Mouse (Mus musculus) midbrain, postnatal 0 days (tissue): Measurements from ENCODE around the gene Gpr108. TPM values are rescaled to one million over a fixed set of nuclear protein-coding genes. Genes with fewer than 3 reads are reported as not detected.

Source experiments
- ATAC-seq: fragments of 200-750 bp; cut with Nextera tagmentation; 2 replicates; pipeline ENCODE4 v1.8.0; 2017; ENCODE audit warnings: moderate number of reproducible peaks, mild to moderate bottlenecking, moderate TSS enrichment, moderate library complexity; ENCODE audit not compliant: low FRiP score
- DNase-seq: peaks from one replicate; pipeline ENCODE4 v3.0.0-alpha.2; 2015; ENCODE audit warnings: low spot score
- H3K27ac ChIP-seq: fragments of 300-500 bp; sonication (generic); 2 replicates; pipeline ENCODE4 v1.5.1; 2014; ENCODE audit warnings: low read depth, mild to moderate bottlenecking, low read length, mixed read lengths
- H3K27me3 ChIP-seq: fragments of 300-500 bp; sonication (generic); 2 replicates; pipeline ENCODE4 v1.6.1; 2014; ENCODE audit warnings: low read length, control low read depth, mixed read lengths; ENCODE audit not compliant: insufficient read depth
- H3K36me3 ChIP-seq: fragments of 300-500 bp; sonication (generic); 2 replicates; pipeline ENCODE4 v1.6.1; 2014; ENCODE audit warnings: low read length, control low read depth, mixed read lengths; ENCODE audit not compliant: insufficient read depth
- H3K4me1 ChIP-seq: fragments of 300-500 bp; sonication (generic); 2 replicates; pipeline ENCODE4 v1.6.1; 2014; ENCODE audit warnings: mild to moderate bottlenecking, control low read depth, antibody characterized with exemption, low read length, mixed read lengths; ENCODE audit not compliant: insufficient read depth
- H3K4me2 ChIP-seq: fragments of 300-500 bp; sonication (generic); 2 replicates; pipeline ENCODE4 v1.6.1; 2014; ENCODE audit warnings: low read depth, mild to moderate bottlenecking, low read length, mixed read lengths; ENCODE audit not compliant: poor library complexity, severe bottlenecking
- H3K4me3 ChIP-seq: fragments of 300-500 bp; sonication (generic); 2 replicates; pipeline ENCODE4 v1.5.1; 2014; ENCODE audit warnings: low read depth, mild to moderate bottlenecking, low read length, moderate library complexity
- H3K9ac ChIP-seq: fragments of 300-500 bp; sonication (generic); replicated peaks from 2 replicates; pipeline ENCODE4 v1.6.1; 2014; ENCODE audit warnings: mild to moderate bottlenecking, low read length, moderate library complexity, mixed read lengths; ENCODE audit not compliant: poor library complexity, severe bottlenecking
- H3K9me3 ChIP-seq: fragments of 300-500 bp; sonication (generic); 2 replicates; pipeline ENCODE4 v1.6.1; 2016; ENCODE audit warnings: low read length, control low read depth
- CTCF ChIP-seq: IDR thresholded peaks from 2 replicates; pipeline ENCODE4 v1.5.1; 2016; ENCODE audit warnings: antibody characterized with exemption, mild to moderate bottlenecking
- WGBS: fragments of 180-500 bp; shearing (Covaris S2); extraction: QIAGEN DNeasy Blood & Tissue Kit; methylation state at CpG from one replicate; pipeline ENCODE4 v1.1.7; 2014; 5-methylcytosine and 5-hydroxymethylcytosine counted together
- polyA plus RNA-seq: library from polyadenylated mRNA; unstranded; fragments of >200 nt; fragmentation: Nextera tagmentation; extraction: Ambion mirVana; gene quantifications from 2 replicates; pipeline ENCODE4 v1.2.1, GENCODE M21; 2015
- total RNA-seq: library from RNA; depleted of rRNA; stranded (reverse); fragments of >200 nt; gene quantifications from 2 replicates; pipeline ENCODE4 v1.2.3, GENCODE M21; 2014

Gpr108 gene
- total and polyA plus RNA-seq, 2 experiments from 2014 or later = 19.2 to 23.1 TPM

GRCm38 (mm10) chr17:57253306-57253705 is 5.1 kb upstream of the Gpr108 start:
- Histone ChIP-seq H3K4me3 (no peak overlapping the region), H3K4me1 (peaks cover 10% of the 10 kb centered on the region; the same call in 1 of the 2 replicates), H3K9ac (no peak overlapping the region), H3K9me3 (no peaks in the 10 kb centered on the region), H3K36me3 (no peaks in the 10 kb centered on the region), H3K4me2 (no peak overlapping the region), H3K27ac (no peak overlapping the region), H3K27me3 (peaks cover 8% of the 10 kb centered on the region; the same call in 1 of the 2 replicates)
- TF ChIP-seq CTCF = no peak
- WGBS = 83% methylated on average over 6 of the region's 6 CpGs
- ATAC-seq = no peak
- no peak for DNase-seq

- no peaks in the 10 kb centered on the region for H3K9me3 ChIP-seq
- H3K27me3 ChIP-seq = peaks cover 8% of the 10 kb centered on the region; the same call in 1 of the 2 replicates
- no peak for TF ChIP-seq CTCF
- H3K4me1 ChIP-seq = peaks cover 14% of the 10 kb centered on the region; the same call in 1 of the 2 replicates
- no peak for ATAC-seq
- H3K9ac ChIP-seq = no peak overlapping the region
- H3K4me2 ChIP-seq = no peak overlapping the region
- WGBS = 91% methylated on average over 3 of the region's 3 CpGs
- H3K4me3 ChIP-seq = no peak overlapping the region
- no peak for DNase-seq
- H3K27ac ChIP-seq = no peak overlapping the region
- no peaks in the 10 kb centered on the region for H3K36me3 ChIP-seq
These were observed 3.2 kb upstream of the Gpr108 start for GRCm38 (mm10) chr17:57251431-57251830.

GRCm38 (mm10) chr17:57250461-57251160 is 2.4 kb upstream of the Gpr108 start:
- TF ChIP-seq CTCF = no peak
- Histone ChIP-seq H3K36me3 (no peaks in the 10 kb centered on the region), H3K4me1 (peaks cover 14% of the 10 kb centered on the region; the same call in 1 of the 2 replicates), H3K4me2 (peak overlapping the region; percentile 98), H3K27me3 (peaks cover 8% of the 10 kb centered on the region; the same call in 1 of the 2 replicates), H3K27ac (no peak overlapping the region), H3K9me3 (no peaks in the 10 kb centered on the region), H3K9ac (peak overlapping the region; percentile 48; the same call in 1 of the 2 replicates), H3K4me3 (peak overlapping the region; percentile 47)
- ATAC-seq (no peak), DNase-seq (no peak)
- 4% methylated on average over 29 of the region's 33 CpGs for WGBS

GRCm38 (mm10) chr17:57249186-57250181 is 1.2 kb upstream of the Gpr108 start, which contains the start of gene Trip10:
TSS of gene Trip10 (plus strand) at chr17:57249455.
- no peak for ATAC-seq
- peak; percentile 29; the same call in 1 of the 2 replicates for TF ChIP-seq CTCF

GRCm38 (mm10) chr17:57248771-57249170 is 525 bp upstream of the Gpr108 start:
- Histone ChIP-seq H3K9me3 (no peaks in the 10 kb centered on the region), H3K27me3 (peaks cover 8% of the 10 kb centered on the region; the same call in 1 of the 2 replicates), H3K4me2 (peak overlapping the region; percentile 98), H3K4me1 (peaks cover 14% of the 10 kb centered on the region; the same call in 1 of the 2 replicates), H3K9ac (0 out of 2 replicates have a peak overlapping the region, but pooled peaks have one; percentile 33), H3K36me3 (no peaks in the 10 kb centered on the region), H3K27ac (peak overlapping the region; percentile 63), H3K4me3 (peak overlapping the region; percentile 47)
- DNase-seq (no peak), ATAC-seq (no peak)
- no peak for TF ChIP-seq CTCF
- WGBS = 7% methylated on average over 13 of the region's 13 CpGs

More at GRCm38 (mm10) chr17:57249186-57250181, 1.2 kb upstream of the Gpr108 start, which contains the start of gene Trip10:
- Histone ChIP-seq H3K27me3 (peaks cover 8% of the 10 kb centered on the region; the same call in 1 of the 2 replicates), H3K36me3 (no peaks in the 10 kb centered on the region), H3K9ac (peak within 1 kb of the TSS; percentile 48), H3K4me1 (peaks cover 14% of the 10 kb centered on the region; the same call in 1 of the 2 replicates), H3K4me2 (peak within 1 kb of the TSS; percentile 98), H3K27ac (peak within 1 kb of the TSS; percentile 63), H3K4me3 (peak within 1 kb of the TSS; percentile 47), H3K9me3 (no peaks in the 10 kb centered on the region)
- peak; percentile 80 for DNase-seq
- under 1% methylated on average over 47 of the region's 52 CpGs for WGBS
